Mouse (Mus musculus) MEL (cell line): ENCODE data around the gene Tbc1d10c.

ENCODE experiments used
- CTCF ChIP-seq, 3 experiments: IDR thresholded peaks in 2 of 3; conservative IDR thresholded peaks in 1 of 3; 2 replicates each; pipeline ENCODE4 v1.5.1; 2011 to 2012; ENCODE audit warnings: low read length in 3 of 3, low read depth in 2 of 3, mild to moderate bottlenecking in 2 of 3, improper control_type of control experiment in 1 of 3, inconsistent platforms in 1 of 3, mixed read lengths in 1 of 3, moderate library complexity in 1 of 3; ENCODE audit not compliant: control insufficient read depth in 1 of 3, insufficient read depth in 1 of 3, poor library complexity in 1 of 3, severe bottlenecking in 1 of 3
- EP300 ChIP-seq, 2 experiments: IDR thresholded peaks; 2 replicates each; pipeline ENCODE4 v1.6.1; 2011; ENCODE audit warnings: improper control_type of control experiment in 2 of 2, low read length in 2 of 2, low read depth in 1 of 2, mild to moderate bottlenecking in 1 of 2
- MAFK ChIP-seq: IDR thresholded peaks from 2 replicates; pipeline ENCODE4 v1.6.1; 2011; ENCODE audit warnings: low read depth, mild to moderate bottlenecking, low read length, improper control_type of control experiment, borderline replicate concordance
- MXI1 ChIP-seq: IDR thresholded peaks from 2 replicates; pipeline ENCODE4 v1.6.1; 2011; ENCODE audit warnings: mild to moderate bottlenecking, low read depth, low read length, improper control_type of control experiment
- NRF1 ChIP-seq: IDR thresholded peaks from 2 replicates; pipeline ENCODE4 v1.6.1; 2014; ENCODE audit warnings: low read depth, mild to moderate bottlenecking, inconsistent platforms, low read length, improper control_type of control experiment, moderate library complexity; ENCODE audit not compliant: poor library complexity, insufficient read depth, severe bottlenecking
- POLR2A ChIP-seq, 2 experiments: IDR thresholded peaks; 2 replicates each; pipeline ENCODE4 v1.6.1; 2011 to 2012; ENCODE audit warnings: low read length in 2 of 2, mild to moderate bottlenecking in 2 of 2, control low read depth in 1 of 2, improper control_type of control experiment in 1 of 2, low read depth in 1 of 2, moderate library complexity in 1 of 2; ENCODE audit not compliant: control insufficient read depth in 1 of 2, insufficient read depth in 1 of 2, poor library complexity in 1 of 2
- TBP ChIP-seq: IDR thresholded peaks from 2 replicates; pipeline ENCODE4 v1.8.0; 2011; ENCODE audit warnings: low read depth, low read length, improper control_type of control experiment
- TCF12 ChIP-seq: IDR thresholded peaks from 2 replicates; pipeline ENCODE4 v1.6.1; 2014; ENCODE audit warnings: low read depth, mild to moderate bottlenecking, inconsistent platforms, low read length, improper control_type of control experiment, moderate library complexity

DNA sequence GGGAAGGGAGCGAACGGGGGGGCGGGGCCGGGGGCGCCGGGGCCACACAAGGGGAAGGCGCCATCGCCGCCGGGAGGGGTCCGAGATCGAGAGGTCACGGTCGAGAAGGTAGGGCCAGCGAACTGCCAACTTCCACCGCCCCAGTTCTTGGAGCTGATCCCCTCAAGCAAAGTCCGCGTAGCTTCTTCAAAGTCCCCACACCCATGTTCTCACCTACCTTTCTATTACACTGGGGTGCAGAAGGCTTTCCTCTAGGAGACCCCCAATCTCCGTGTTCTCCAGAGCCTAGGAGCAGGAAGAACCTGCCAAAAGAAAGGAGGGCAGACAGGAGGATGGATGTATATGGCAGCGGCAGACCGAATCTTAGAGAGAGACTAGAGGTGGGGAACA lies 24.4 kb upstream of the Tbc1d10c start:
- TF ChIP-seq POLR2A (IDR thresholded peaks at IDR 0.05; ENCODE audit: control insufficient read depth in 1 of 2, insufficient read depth in 1 of 2, low read depth in 1 of 2, low read length in 2 of 2, poor library complexity in 1 of 2), result no peak
- TF ChIP-seq CTCF (IDR thresholded peaks at IDR 0.05 in 2 of 3, conservative IDR thresholded peaks at IDR 0.05 in 1 of 3; ENCODE audit: control insufficient read depth in 1 of 3, insufficient read depth in 1 of 3, low read depth in 2 of 3, low read length in 3 of 3, poor library complexity in 1 of 3, severe bottlenecking in 1 of 3), result no peak
- no peak for TF ChIP-seq TBP
- no peak for TF ChIP-seq NRF1
- no peak for TF ChIP-seq EP300 (IDR thresholded peaks at IDR 0.05; ENCODE audit: low read depth in 1 of 2, low read length in 2 of 2)
- no peak for TF ChIP-seq MAFK
- TF ChIP-seq MXI1, result no peak
- TF ChIP-seq TCF12, result no peak
